Mouse (Mus musculus): ENCODE results near the gene Them7.

- TF ChIP-seq CTCF (IDR thresholded peaks at IDR 0.05; ENCODE audit: low read depth, low read length) (no peak), POLR2AphosphoS5 (IDR thresholded peaks at IDR 0.05; ENCODE audit: insufficient replicate concordance, low read depth, low read length) (no peak), GATA1 (IDR thresholded peaks at IDR 0.05; ENCODE audit: borderline replicate concordance, low read length) (no peak)
Measured at GRCm38 (mm10) chr2:105380757-105381319, 156.7 kb downstream of the Them7 start.
